Mouse (Mus musculus): Measurements from ENCODE around the gene Borcs7.

Gene Borcs7

GRCm38 (mm10) chr19:46662784-46663183 is 26.9 kb upstream of the Borcs7 start:
- DNase-seq (ENCODE audit: low spot score): no peak

GRCm38 (mm10) chr19:46665474-46665873 is 24.2 kb upstream of the Borcs7 start:
- no peak for DNase-seq (ENCODE audit: low spot score)

- no peak for DNase-seq (ENCODE audit: low spot score)
Observed at GRCm38 (mm10) chr19:46667300-46667699, 22.4 kb upstream of the Borcs7 start.

GRCm38 (mm10) chr19:46668263-46668662 is 21.4 kb upstream of the Borcs7 start:
- no peak for DNase-seq (ENCODE audit: low spot score)

- no peak for DNase-seq (ENCODE audit: low spot score)
Observed at GRCm38 (mm10) chr19:46669802-46670201, 19.9 kb upstream of the Borcs7 start.

GRCm38 (mm10) chr19:46670691-46671090 is 19.0 kb upstream of the Borcs7 start:
- no peak for DNase-seq (ENCODE audit: low spot score)

- no peak for DNase-seq (ENCODE audit: low spot score)
Observed at GRCm38 (mm10) chr19:46672766-46673418, 16.8 kb upstream of the Borcs7 start, which contains the start of gene Cyp17a1. TSS of gene Cyp17a1 (minus strand) at chr19:46673172.

GRCm38 (mm10) chr19:46675641-46676040 is 14.1 kb upstream of the Borcs7 start:
- no peak for DNase-seq (ENCODE audit: low spot score)

GRCm38 (mm10) chr19:46679720-46680383 is 9.9 kb upstream of the Borcs7 start:
- no peak for DNase-seq (ENCODE audit: low spot score)

- DNase-seq (ENCODE audit: low spot score): no peak
Observed at GRCm38 (mm10) chr19:46690387-46690786, 681 bp downstream of the Borcs7 start.

- DNase-seq (ENCODE audit: low spot score): no peak
Observed at GRCm38 (mm10) chr19:46691078-46691477, 1.4 kb downstream of the Borcs7 start.

- no peak for DNase-seq (ENCODE audit: low spot score)
Observed at GRCm38 (mm10) chr19:46693146-46693545, 3.4 kb downstream of the Borcs7 start.

GRCm38 (mm10) chr19:46696482-46696881 is 6.8 kb downstream of the Borcs7 start:
- DNase-seq (ENCODE audit: low spot score): no peak

GRCm38 (mm10) chr19:46696943-46697342 is 7.2 kb downstream of the Borcs7 start:
- no peak for DNase-seq (ENCODE audit: low spot score)

GRCm38 (mm10) chr19:46697840-46698517 is 8.3 kb downstream of the Borcs7 start:
- DNase-seq (ENCODE audit: low spot score): no peak

- no peak for DNase-seq (ENCODE audit: low spot score)
Observed at GRCm38 (mm10) chr19:46699011-46699481, 9.3 kb downstream of the Borcs7 start.

GRCm38 (mm10) chr19:46701156-46701555 is 11.4 kb downstream of the Borcs7 start:
- DNase-seq (ENCODE audit: low spot score): no peak

GRCm38 (mm10) chr19:46705779-46706495 is 16.2 kb downstream of the Borcs7 start:
- no peak for DNase-seq (ENCODE audit: low spot score)

- no peak for DNase-seq (ENCODE audit: low spot score)
Observed at GRCm38 (mm10) chr19:46706540-46707295, 17.0 kb downstream of the Borcs7 start.

GRCm38 (mm10) chr19:46707296-46708151 is 17.8 kb downstream of the Borcs7 start, which contains the start of gene As3mt:
TSS of gene As3mt (plus strand) at chr19:46707458.
- DNase-seq (ENCODE audit: low spot score): no peak

- no peak for DNase-seq (ENCODE audit: low spot score)
Observed at GRCm38 (mm10) chr19:46710614-46711013, 20.9 kb downstream of the Borcs7 start.

All from urinary bladder, postnatal 10 days (tissue).